Mouse (Mus musculus) heart, postnatal 0 days (tissue): ENCODE data around the gene Syne2. TPM values are rescaled to one million over a fixed set of nuclear protein-coding genes. Genes with fewer than 3 reads are reported as not detected.
"Not testable (repeated sequence)": the region's sequence is repeated elsewhere in the genome, so short reads cannot be mapped to it uniquely, and the experiment has no call there.

Experiments
- ATAC-seq: fragments of 200-750 bp; cut with Nextera tagmentation; 2 replicates; pipeline ENCODE4 v1.8.0; 2017; ENCODE audit warnings: low read depth, moderate number of reproducible peaks, moderate library complexity; ENCODE audit not compliant: insufficient read depth
- DNase-seq: peaks from one replicate; pipeline ENCODE4 v3.0.0-alpha.2; 2016; ENCODE audit warnings: low spot score
- H3K27ac ChIP-seq: fragments of 300-500 bp; sonication (generic); 2 replicates; pipeline ENCODE4 v1.5.1; 2014; ENCODE audit warnings: low read depth, mild to moderate bottlenecking
- H3K27me3 ChIP-seq: fragments of 300-500 bp; sonication (generic); 2 replicates; pipeline ENCODE4 v1.6.1; 2014; ENCODE audit warnings: low read length, mixed read lengths; ENCODE audit not compliant: control insufficient read depth, insufficient read depth
- H3K36me3 ChIP-seq: fragments of 300-500 bp; sonication (generic); replicated peaks from 2 replicates; pipeline ENCODE4 v1.6.1; 2014; ENCODE audit warnings: low read length, mixed read lengths; ENCODE audit not compliant: control insufficient read depth, insufficient read depth
- H3K4me1 ChIP-seq: fragments of 300-500 bp; sonication (generic); 2 replicates; pipeline ENCODE4 v1.6.1; 2014; ENCODE audit warnings: antibody characterized with exemption; ENCODE audit not compliant: control insufficient read depth, insufficient read depth
- H3K4me2 ChIP-seq: fragments of 300-500 bp; sonication (generic); 2 replicates; pipeline ENCODE4 v1.6.1; 2014; ENCODE audit warnings: low read depth, mild to moderate bottlenecking, low read length, moderate library complexity
- H3K4me3 ChIP-seq: fragments of 300-500 bp; sonication (generic); 2 replicates; pipeline ENCODE4 v1.5.1; 2014; ENCODE audit warnings: low read depth, low read length
- H3K9ac ChIP-seq: fragments of 300-500 bp; sonication (generic); replicated peaks from 2 replicates; pipeline ENCODE4 v1.6.1; 2014; ENCODE audit warnings: low read depth, low read length, mixed read lengths
- H3K9me3 ChIP-seq: fragments of 300-500 bp; sonication (generic); replicated peaks from 2 replicates; pipeline ENCODE4 v1.6.1; 2016; ENCODE audit warnings: low read length; ENCODE audit not compliant: control insufficient read depth
- CTCF ChIP-seq: IDR thresholded peaks from 2 replicates; pipeline ENCODE4 v1.5.1; 2016; ENCODE audit warnings: antibody characterized with exemption, control low read depth, low read depth
- EP300 ChIP-seq: IDR thresholded peaks from 2 replicates; pipeline ENCODE4 v1.6.1; 2016; ENCODE audit warnings: antibody characterized with exemption, low read depth
- WGBS: fragments of 180-500 bp; shearing (Covaris S2); extraction: QIAGEN DNeasy Blood & Tissue Kit; methylation state at CpG from one replicate; pipeline ENCODE4 v1.1.7; 2014; 5-methylcytosine and 5-hydroxymethylcytosine counted together
- polyA plus RNA-seq: library from polyadenylated mRNA; unstranded; fragments of >200 nt; fragmentation: Nextera tagmentation; extraction: Ambion mirVana; gene quantifications from 2 replicates; pipeline ENCODE4 v1.2.1, GENCODE M21; 2015
- total RNA-seq: library from RNA; depleted of rRNA; stranded (reverse); fragments of >200 nt; gene quantifications from 2 replicates; pipeline ENCODE4 v1.2.3, GENCODE M21; 2014; ENCODE audit warnings: low replicate concordance

Syne2 gene
- total and polyA plus RNA-seq, 2 experiments from 2014 or later: 22.9 to 34.7 TPM

GRCm38 (mm10) chr12:76123223-76123622 lies 305.3 kb downstream of the Syne2 start:
- Histone ChIP-seq H3K9me3 (no peaks in the 10 kb centered on the region), H3K4me1 (no peaks in the 10 kb centered on the region), H3K4me3 (no peak overlapping the region), H3K27me3 (no peaks in the 10 kb centered on the region), H3K27ac (no peak overlapping the region), H3K9ac (no peak overlapping the region), H3K4me2 (no peak overlapping the region), H3K36me3 (no peaks in the 10 kb centered on the region)
- ATAC-seq: no peak
- 78% methylated on average over 6 of the region's 6 CpGs for WGBS
- TF ChIP-seq EP300: no peak
- TF ChIP-seq CTCF: no peak
- DNase-seq: no peak

GRCm38 (mm10) chr12:76128306-76128705 lies 310.4 kb downstream of the Syne2 start:
- 0 out of 2 replicates have a peak, but pooled peaks cover 3% of the 10 kb centered on the region for H3K4me1 ChIP-seq
- no peak overlapping the region for H3K9ac ChIP-seq
- no peaks in the 10 kb centered on the region for H3K9me3 ChIP-seq
- ATAC-seq (no peak), DNase-seq (no peak)
- H3K4me3 ChIP-seq: no peak overlapping the region
- H3K36me3 ChIP-seq: no peaks in the 10 kb centered on the region
- no peak for TF ChIP-seq CTCF
- TF ChIP-seq EP300: no peak
- no peak overlapping the region for H3K4me2 ChIP-seq
- 54% methylated on average over 3 of the region's 3 CpGs for WGBS
- H3K27ac ChIP-seq: no peak overlapping the region
- H3K27me3 ChIP-seq: no peaks in the 10 kb centered on the region

- Histone ChIP-seq H3K4me3 (no peak overlapping the region), H3K9ac (no peak overlapping the region), H3K27me3 (no peaks in the 10 kb centered on the region), H3K36me3 (no peaks in the 10 kb centered on the region), H3K9me3 (no peaks in the 10 kb centered on the region), H3K4me1 (0 out of 2 replicates have a peak, but pooled peaks cover 3% of the 10 kb centered on the region), H3K4me2 (no peak overlapping the region), H3K27ac (no peak overlapping the region)
- no peak for ATAC-seq
- TF ChIP-seq EP300 (no peak), CTCF (no peak)
- DNase-seq: no peak
- WGBS: 77% methylated on average over 10 of the region's 10 CpGs
Measured at GRCm38 (mm10) chr12:76128831-76129230, 310.9 kb downstream of the Syne2 start.

- DNase-seq: peak; percentile 56
- H3K27ac ChIP-seq: no peak overlapping the region
Measured at GRCm38 (mm10) chr12:76130281-76130680, 312.3 kb downstream of the Syne2 start.

GRCm38 (mm10) chr12:76130891-76131290 lies 313.0 kb downstream of the Syne2 start:
- no peaks in the 10 kb centered on the region for H3K27me3 ChIP-seq
- no peak overlapping the region for H3K4me2 ChIP-seq
- no peak overlapping the region for H3K4me3 ChIP-seq
- H3K9me3 ChIP-seq: no peaks in the 10 kb centered on the region
- 86% methylated on average over 6 of the region's 6 CpGs for WGBS
- TF ChIP-seq EP300 (no peak), CTCF (no peak)
- no peak for ATAC-seq
- H3K4me1 ChIP-seq: 0 out of 2 replicates have a peak, but pooled peaks cover 3% of the 10 kb centered on the region
- H3K27ac ChIP-seq: no peak overlapping the region
- H3K36me3 ChIP-seq: no peaks in the 10 kb centered on the region
- no peak overlapping the region for H3K9ac ChIP-seq
- no peak for DNase-seq

More at GRCm38 (mm10) chr12:76130281-76130680, 312.3 kb downstream of the Syne2 start:
- no peak for ATAC-seq
- Histone ChIP-seq H3K4me1 (0 out of 2 replicates have a peak, but pooled peaks cover 3% of the 10 kb centered on the region), H3K9me3 (no peaks in the 10 kb centered on the region), H3K27me3 (no peaks in the 10 kb centered on the region), H3K4me2 (no peak overlapping the region), H3K4me3 (no peak overlapping the region), H3K36me3 (no peaks in the 10 kb centered on the region), H3K9ac (no peak overlapping the region)
- TF ChIP-seq EP300: no peak
- peak; percentile 47 for TF ChIP-seq CTCF
- WGBS: 26% methylated on average over 4 of the region's 4 CpGs

GRCm38 (mm10) chr12:76132591-76132990 lies 314.7 kb downstream of the Syne2 start:
- H3K36me3 ChIP-seq: no peaks in the 10 kb centered on the region
- ATAC-seq: no peak
- TF ChIP-seq EP300: no peak
- TF ChIP-seq CTCF: no peak
- H3K4me1 ChIP-seq: 0 out of 2 replicates have a peak, but pooled peaks cover 3% of the 10 kb centered on the region
- DNase-seq: no peak
- no peak overlapping the region for H3K27ac ChIP-seq
- H3K9ac ChIP-seq: no peak overlapping the region
- H3K9me3 ChIP-seq: no peaks in the 10 kb centered on the region
- 51% methylated on average over 4 of the region's 4 CpGs for WGBS
- no peak overlapping the region for H3K4me2 ChIP-seq
- H3K4me3 ChIP-seq: no peak overlapping the region
- no peaks in the 10 kb centered on the region for H3K27me3 ChIP-seq

- 80% methylated on average over 9 of the region's 9 CpGs for WGBS
- not testable (repeated sequence) for H3K4me2 ChIP-seq, H3K4me1 ChIP-seq, H3K27me3 ChIP-seq, H3K9me3 ChIP-seq, ATAC-seq, H3K4me3 ChIP-seq, H3K27ac ChIP-seq, H3K36me3 ChIP-seq, DNase-seq, H3K9ac ChIP-seq
Measured at GRCm38 (mm10) chr12:76133081-76133480, 315.1 kb downstream of the Syne2 start.
